Mouse (Mus musculus) erythroblast, embryonic 14.5 days (primary cell): ENCODE measurements around the gene Pbdc1. TPM values are rescaled to one million over a fixed set of nuclear protein-coding genes. Genes with fewer than 3 reads are reported as not detected.
"Not testable (repeated sequence)": the region's sequence is repeated elsewhere in the genome, so short reads cannot be mapped to it uniquely, and the experiment has no call there.

Experiments
- H3K27me3 ChIP-seq: 2 replicates; pipeline ENCODE4 v1.6.1; 2012; ENCODE audit warnings: inconsistent platforms; ENCODE audit not compliant: control insufficient read depth
- H3K36me3 ChIP-seq: 2 replicates; pipeline ENCODE4 v1.6.1; 2012; ENCODE audit warnings: mild to moderate bottlenecking, inconsistent platforms; ENCODE audit not compliant: control insufficient read depth
- H3K4me1 ChIP-seq: 2 replicates; pipeline ENCODE4 v1.6.1; 2012; ENCODE audit warnings: inconsistent platforms; ENCODE audit not compliant: control insufficient read depth
- H3K4me3 ChIP-seq: replicated peaks from 2 replicates; pipeline ENCODE3; 2012; ENCODE audit warnings: moderate library complexity, mild to moderate bottlenecking, inconsistent platforms
- H3K9me3 ChIP-seq: 2 replicates; pipeline ENCODE4 v1.6.1; 2012; ENCODE audit warnings: low read length, inconsistent platforms, mixed read lengths; ENCODE audit not compliant: control insufficient read depth
- GATA1 ChIP-seq: IDR thresholded peaks from 2 replicates; pipeline ENCODE4 v1.6.1; 2012; ENCODE audit warnings: low read length, inconsistent platforms, mixed read lengths
- TAL1 ChIP-seq: IDR thresholded peaks from 3 replicates; pipeline ENCODE4 v1.6.1; 2012; ENCODE audit warnings: low read length, inconsistent platforms, mixed read lengths
- polyA plus RNA-seq: library from polyadenylated mRNA; stranded (reverse); fragments of >175 nt; gene quantifications from 2 replicates; pipeline ENCODE4 v1.2.3, GENCODE M21; 2012

The Pbdc1 gene
- polyA plus RNA-seq, 1 experiment, result 1.2 TPM

DNA sequence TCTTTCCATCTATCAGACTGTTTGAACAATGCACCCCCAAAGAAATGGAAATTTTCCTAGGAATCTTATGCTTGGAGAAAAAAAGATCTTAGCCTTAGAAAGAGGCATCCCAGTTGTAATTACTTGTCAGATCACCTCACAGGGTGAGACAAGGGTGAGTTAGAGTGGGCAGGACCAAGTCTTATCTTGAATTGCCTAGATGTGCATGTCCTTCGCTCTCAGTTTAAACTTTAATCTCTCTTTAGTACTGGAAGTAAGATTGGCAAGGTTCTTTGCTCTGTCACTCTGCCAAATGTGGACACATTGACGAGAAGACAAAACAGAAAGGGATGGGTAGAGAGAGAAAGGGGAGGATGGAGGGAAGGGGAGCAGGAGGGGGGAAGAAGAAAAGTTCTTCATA is 35.4 kb downstream of the Pbdc1 start:
- Histone ChIP-seq H3K36me3 (no peaks in the 10 kb centered on the region), H3K9me3 (no peaks in the 10 kb centered on the region), H3K27me3 (peaks cover 2% of the 10 kb centered on the region), H3K4me1 (peaks cover 1% of the 10 kb centered on the region), H3K4me3 (no peak overlapping the region)
- TF ChIP-seq GATA1, result no peak
- no peak for TF ChIP-seq TAL1

DNA sequence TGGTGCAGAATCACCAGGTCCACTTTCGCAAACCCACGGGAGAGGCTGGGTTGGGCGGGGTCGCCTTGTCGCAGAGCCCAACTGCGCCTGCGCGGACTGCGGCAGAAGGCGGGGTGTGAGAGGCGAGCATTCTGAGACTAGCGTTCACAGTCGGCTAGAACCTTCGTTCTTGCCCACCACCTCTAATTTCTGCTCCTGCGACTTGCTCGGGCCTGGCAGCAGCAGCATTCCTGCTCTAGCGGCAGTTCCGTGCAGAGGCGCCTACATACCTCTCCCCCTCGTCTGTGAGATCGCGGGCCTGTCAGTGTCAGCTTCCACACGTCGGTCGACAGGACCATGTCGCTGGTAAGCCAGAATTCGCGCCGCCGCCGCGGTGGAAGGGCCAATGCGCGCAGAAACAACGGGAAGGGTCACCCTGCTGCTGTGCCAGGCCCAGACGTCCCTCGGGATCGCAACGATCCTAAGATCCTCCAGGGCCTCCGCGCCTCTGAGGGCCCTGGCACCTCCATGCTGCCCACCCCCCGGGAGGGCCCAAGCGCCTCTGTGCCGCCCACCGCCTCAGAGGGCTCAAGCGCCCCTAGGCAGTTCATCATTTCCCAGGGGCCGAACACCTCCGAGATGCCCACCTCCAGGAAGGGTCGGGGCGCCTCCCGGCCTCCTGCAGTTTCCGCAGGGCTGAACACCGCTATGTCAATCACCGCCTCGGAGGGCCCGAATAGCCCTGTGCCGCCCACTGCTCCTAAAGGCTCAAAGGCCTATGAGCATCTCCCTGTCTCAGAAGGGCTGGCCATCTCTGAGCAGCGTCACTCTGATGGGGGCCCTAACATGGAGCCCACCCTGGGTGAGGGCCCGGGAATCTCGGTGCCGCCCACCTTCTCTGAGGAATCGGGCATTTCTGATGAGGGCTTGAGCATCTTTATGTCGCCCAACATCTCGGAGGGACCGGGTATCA is 41.0 kb downstream of the Pbdc1 start, which contains the start of gene Magee1:
TSS of gene Magee1 (plus strand) at position 104 of the 952 bp plus-strand sequence.
- Histone ChIP-seq H3K9me3 (no peaks in the 10 kb centered on the region; the same call in 1 of the 2 replicates), H3K36me3 (no peaks in the 10 kb centered on the region), H3K27me3 (peaks cover 24% of the 10 kb centered on the region), H3K4me3 (peak within 1 kb of the TSS; percentile 66), H3K4me1 (peaks cover 18% of the 10 kb centered on the region)
- TF ChIP-seq TAL1 (no peak), GATA1 (no peak)

DNA sequence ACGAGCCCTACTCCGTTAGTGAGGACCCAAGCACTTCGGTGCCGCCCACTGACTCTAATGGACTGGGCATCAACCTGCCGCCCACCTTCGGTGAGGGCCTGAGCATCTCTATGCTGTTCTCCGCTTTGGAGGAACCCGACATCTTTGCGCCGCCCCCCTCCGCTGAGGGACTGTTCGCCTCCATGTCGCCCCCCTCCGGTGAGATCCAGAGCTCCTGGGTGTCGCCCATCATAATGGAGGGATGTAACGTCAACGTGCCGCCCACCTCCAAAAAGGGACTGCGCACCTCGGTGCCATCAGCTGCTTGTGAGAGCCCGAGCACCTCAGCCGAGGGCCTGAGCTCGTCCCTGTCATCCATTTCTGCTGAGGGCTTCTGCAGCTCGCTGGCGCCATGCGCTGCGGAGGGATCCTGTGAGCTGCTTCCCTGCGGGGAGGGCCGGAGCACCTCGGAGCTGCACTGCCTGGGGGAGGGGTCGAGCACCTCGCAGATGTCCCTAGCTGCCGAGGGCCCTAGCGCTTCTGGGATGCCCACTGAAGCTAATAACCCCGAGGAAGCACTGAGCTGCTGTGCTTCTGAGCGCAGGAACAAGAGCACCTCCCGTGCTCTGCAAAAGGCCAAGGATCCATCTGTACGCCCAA is 41.8 kb downstream of the Pbdc1 start:
- Histone ChIP-seq H3K27me3 (peaks cover 24% of the 10 kb centered on the region), H3K4me1 (peaks cover 18% of the 10 kb centered on the region), H3K36me3 (no peaks in the 10 kb centered on the region), H3K4me3 (peak overlapping the region; percentile 66), H3K9me3 (no peaks in the 10 kb centered on the region; the same call in 1 of the 2 replicates)
- TF ChIP-seq TAL1, result no peak
- no peak for TF ChIP-seq GATA1

DNA sequence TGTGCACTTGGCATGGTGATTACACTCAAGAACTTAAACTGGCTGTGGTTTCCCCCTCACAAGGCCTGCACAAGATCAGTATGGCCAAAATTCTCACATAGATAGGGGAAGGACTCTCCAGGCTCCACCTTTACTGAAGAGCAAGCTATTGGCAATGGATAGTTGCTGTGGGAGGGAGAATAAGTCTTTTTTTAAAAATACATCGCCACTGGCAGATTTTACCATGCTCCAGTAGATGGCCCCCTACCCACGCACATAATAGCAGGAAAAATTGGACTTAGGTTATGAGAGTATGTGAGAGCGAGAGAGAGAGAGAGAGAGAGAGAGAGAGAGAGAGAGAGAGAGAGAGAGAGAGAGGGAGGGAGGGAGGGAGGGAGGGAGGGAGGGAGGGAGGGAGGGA is 45.3 kb downstream of the Pbdc1 start:
- Histone ChIP-seq H3K9me3 (no peaks in the 10 kb centered on the region; the same call in 1 of the 2 replicates), H3K4me3 (no peak overlapping the region), H3K36me3 (no peaks in the 10 kb centered on the region), H3K27me3 (peaks cover 22% of the 10 kb centered on the region), H3K4me1 (peaks cover 18% of the 10 kb centered on the region)
- TF ChIP-seq TAL1 (no peak), GATA1 (no peak)

DNA sequence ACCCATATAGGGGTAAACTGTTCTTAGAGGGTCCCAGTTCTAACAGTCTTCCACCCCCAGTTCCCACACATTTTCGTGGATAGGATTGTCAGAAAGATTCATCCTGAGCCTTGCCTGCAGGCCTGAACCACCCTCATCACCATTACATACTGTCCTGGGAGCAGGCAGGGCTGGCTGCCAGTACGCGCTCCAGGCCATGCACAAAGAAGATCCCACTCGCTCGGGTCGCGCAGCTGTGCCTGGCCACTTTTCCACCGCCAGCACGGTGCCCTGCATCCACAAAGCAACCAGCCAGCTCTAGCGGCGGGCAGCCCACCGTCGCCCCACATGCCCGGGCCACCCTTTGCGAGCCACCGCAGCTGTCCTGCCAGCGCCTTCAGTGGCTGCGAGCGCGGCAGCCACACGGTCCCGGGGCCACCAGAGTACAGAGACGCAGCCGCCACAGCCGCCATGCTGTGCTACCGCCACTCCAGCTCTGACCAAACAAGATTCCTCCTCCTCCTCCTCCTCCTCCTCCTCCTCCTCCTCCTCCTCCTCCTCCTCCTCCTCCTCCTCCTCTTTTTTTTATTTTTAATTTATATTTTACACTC is 72.4 kb downstream of the Pbdc1 start:
- peaks cover 3% of the 10 kb centered on the region for H3K27me3 ChIP-seq
- TF ChIP-seq TAL1 (no peak), GATA1 (no peak)

DNA sequence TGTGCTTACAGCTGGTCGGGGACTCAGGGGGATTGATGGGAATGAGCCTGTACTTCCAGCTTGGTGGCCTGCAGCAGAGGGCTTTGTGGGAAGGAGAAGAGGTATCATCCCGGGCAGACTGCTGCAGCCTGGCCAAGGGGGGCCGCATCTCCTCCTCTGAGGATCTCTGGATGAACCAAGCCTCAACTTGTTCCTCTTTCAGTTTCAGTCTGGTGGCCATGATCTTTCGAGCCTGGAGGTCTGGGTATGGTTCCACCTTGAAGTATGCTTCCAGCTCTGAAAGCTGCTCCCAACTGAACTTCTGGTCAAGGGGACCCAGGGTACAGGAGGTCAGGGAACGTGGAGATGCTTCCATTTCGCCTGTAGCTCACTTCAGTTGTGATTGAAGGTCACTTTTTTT is 85.5 kb downstream of the Pbdc1 start:
- H3K36me3 ChIP-seq, H3K4me1 ChIP-seq, H3K9me3 ChIP-seq, H3K27me3 ChIP-seq, H3K4me3 ChIP-seq: not testable (repeated sequence)

More for the DNA sequence above, 72.4 kb downstream of the Pbdc1 start:
- H3K36me3 ChIP-seq, result no peaks in the 10 kb centered on the region
- H3K4me3 ChIP-seq, result no peak overlapping the region
- no peaks in the 10 kb centered on the region for H3K4me1 ChIP-seq
- no peaks in the 10 kb centered on the region for H3K9me3 ChIP-seq

Other genes starting within 250 kb of the Pbdc1 start
- not detected in 2 replicates for gene Magee2, start 222.5 kb upstream of the Pbdc1 start, polyA plus RNA-seq
- gene Magee1, start 40.6 kb downstream of the Pbdc1 start, polyA plus RNA-seq, result 0.02 and 0.07 TPM in 2 replicates